Mouse (Mus musculus): ENCODE results near the gene Clpsl2. TPM values are rescaled to one million over a fixed set of nuclear protein-coding genes. Genes with fewer than 3 reads are reported as not detected.

The Clpsl2 gene
- polyA plus RNA-seq (2014; fragmentation: Nextera tagmentation; extraction: Ambion mirVana), result not detected in 2 replicates

GRCm38 (mm10) chr17:28549111-28549510 is at the start of gene Clpsl2:
Clpsl2 (plus strand) TSS chr17:28549411.
- DNase-seq (ENCODE audit: low spot score) (no peak), ATAC-seq (replicated peaks; ENCODE audit: low FRiP score) (no peak)
- Histone ChIP-seq H3K27ac (ENCODE audit: low read depth, low read length) (no peak within 1 kb of the TSS), H3K4me2 (ENCODE audit: low read depth, low read length, severe bottlenecking) (no peak within 1 kb of the TSS), H3K4me1 (replicated peaks; ENCODE audit: control insufficient read depth, insufficient read depth, low read length) (peaks cover 3% of the 10 kb centered on the region; the same call in 1 of the 2 replicates), H3K36me3 (ENCODE audit: control insufficient read depth, insufficient read depth, low read length) (no peaks in the 10 kb centered on the region), H3K27me3 (ENCODE audit: control insufficient read depth, insufficient read depth, low read length) (no peaks in the 10 kb centered on the region), H3K9ac (ENCODE audit: low read length) (no peak within 1 kb of the TSS), H3K4me3 (ENCODE audit: low read depth, low read length) (no peak within 1 kb of the TSS), H3K9me3 (ENCODE audit: control insufficient read depth, low read length) (no peaks in the 10 kb centered on the region)
- WGBS, result 79% methylated on average over 14 of the region's 14 CpGs

DNA sequence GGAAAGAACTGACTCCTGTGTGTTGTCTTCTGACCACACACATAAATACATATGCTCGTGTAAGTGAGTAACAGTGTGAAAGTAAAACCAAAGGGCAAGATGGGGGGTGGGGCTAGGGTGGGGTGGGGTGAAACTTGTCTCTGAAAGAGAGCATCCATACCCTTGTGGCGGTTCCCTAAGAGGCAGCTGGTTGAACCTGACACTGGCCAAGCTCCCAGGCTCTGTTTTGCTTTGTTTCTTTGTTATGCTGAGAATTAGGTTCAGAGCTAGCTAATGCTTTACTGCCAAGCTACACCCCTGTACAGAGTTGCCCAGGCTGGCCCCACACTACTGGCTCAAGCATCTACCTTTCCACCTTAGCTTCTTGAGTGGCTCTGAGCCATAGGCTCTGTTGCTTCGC is 48.7 kb upstream of the Clpsl2 start:
- H3K27me3 ChIP-seq (ENCODE audit: control insufficient read depth, insufficient read depth, low read length), result no peaks in the 10 kb centered on the region
- no peak overlapping the region for H3K9ac ChIP-seq (ENCODE audit: low read length)
- ATAC-seq (replicated peaks; ENCODE audit: low FRiP score) (no peak), DNase-seq (ENCODE audit: low spot score) (no peak)
- no peaks in the 10 kb centered on the region for H3K4me1 ChIP-seq (replicated peaks; ENCODE audit: control insufficient read depth, insufficient read depth, low read length)
- no peak overlapping the region for H3K4me3 ChIP-seq (ENCODE audit: low read depth, low read length)
- no peaks in the 10 kb centered on the region; the same call in 1 of the 2 replicates for H3K9me3 ChIP-seq (ENCODE audit: control insufficient read depth, low read length)
- H3K27ac ChIP-seq (ENCODE audit: low read depth, low read length), result no peak overlapping the region
- no peak overlapping the region for H3K4me2 ChIP-seq (ENCODE audit: low read depth, low read length, severe bottlenecking)
- 81% methylated on average over 3 of the region's 3 CpGs for WGBS
- H3K36me3 ChIP-seq (ENCODE audit: control insufficient read depth, insufficient read depth, low read length), result no peaks in the 10 kb centered on the region

DNA sequence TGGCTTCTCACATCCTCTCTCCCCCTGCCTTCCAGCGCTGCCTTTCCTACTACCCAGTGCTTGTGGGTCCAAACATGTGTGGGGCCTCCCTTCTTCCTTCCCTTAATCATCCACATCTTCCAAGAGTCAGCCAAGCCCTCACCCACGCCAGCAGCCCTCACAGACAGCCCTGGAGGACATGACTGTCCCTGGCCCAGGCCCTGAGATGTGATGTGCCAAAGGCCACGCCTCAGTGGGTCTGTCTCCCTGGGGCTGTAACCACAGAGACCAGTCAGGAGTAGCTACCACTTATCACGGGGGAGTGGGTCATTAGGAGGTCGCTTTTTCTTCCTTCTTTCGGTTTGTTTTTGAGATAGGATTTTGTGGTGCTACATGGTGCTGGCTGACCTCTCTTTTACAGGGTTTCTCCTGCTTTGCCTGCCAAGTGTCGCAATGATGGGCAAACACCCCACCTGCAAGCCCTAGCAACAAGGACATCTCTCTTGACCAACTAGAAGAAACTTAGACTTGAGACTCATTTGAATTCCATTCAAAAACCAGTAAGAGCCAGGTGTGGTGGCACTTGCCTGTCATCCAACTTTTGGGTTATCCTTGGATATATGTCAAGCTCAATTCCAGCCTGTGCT is 46.9 kb upstream of the Clpsl2 start:
- H3K27me3 ChIP-seq (ENCODE audit: control insufficient read depth, insufficient read depth, low read length), result no peaks in the 10 kb centered on the region
- 82% methylated on average over 7 of the region's 7 CpGs for WGBS
- H3K9ac ChIP-seq (ENCODE audit: low read length), result no peak overlapping the region
- no peak overlapping the region for H3K4me3 ChIP-seq (ENCODE audit: low read depth, low read length)
- no peak overlapping the region for H3K4me2 ChIP-seq (ENCODE audit: low read depth, low read length, severe bottlenecking)
- peaks cover 2% of the 10 kb centered on the region; the same call in 1 of the 2 replicates for H3K4me1 ChIP-seq (replicated peaks; ENCODE audit: control insufficient read depth, insufficient read depth, low read length)
- no peak for DNase-seq (ENCODE audit: low spot score)
- H3K27ac ChIP-seq (ENCODE audit: low read depth, low read length), result no peak overlapping the region
- H3K9me3 ChIP-seq (ENCODE audit: control insufficient read depth, low read length), result no peaks in the 10 kb centered on the region
- ATAC-seq (replicated peaks; ENCODE audit: low FRiP score), result no peak
- no peaks in the 10 kb centered on the region for H3K36me3 ChIP-seq (ENCODE audit: control insufficient read depth, insufficient read depth, low read length)

DNA sequence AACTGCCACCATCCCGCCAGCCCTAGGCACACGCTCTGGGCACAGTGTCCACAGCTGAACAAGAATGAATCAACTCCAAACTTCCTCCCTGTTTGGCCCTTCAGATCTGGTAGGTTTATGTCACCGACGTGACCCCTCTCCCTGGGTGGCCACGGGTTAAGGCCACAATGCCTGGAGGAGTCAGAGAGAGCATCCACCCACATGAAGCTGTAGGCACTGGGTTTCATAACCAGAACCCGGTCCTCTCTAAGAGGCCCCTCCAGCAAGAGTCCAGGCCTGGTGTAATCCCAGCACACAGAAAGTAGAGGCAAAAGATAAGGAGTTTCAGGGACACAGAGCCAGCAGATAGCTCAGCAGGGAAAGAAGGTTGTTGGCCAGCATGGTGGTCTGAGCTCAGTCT is 45.0 kb upstream of the Clpsl2 start:
- peaks cover 2% of the 10 kb centered on the region; the same call in 1 of the 2 replicates for H3K4me1 ChIP-seq (replicated peaks; ENCODE audit: control insufficient read depth, insufficient read depth, low read length)
- DNase-seq (ENCODE audit: low spot score) (no peak), ATAC-seq (replicated peaks; ENCODE audit: low FRiP score) (no peak)
- no peak overlapping the region for H3K9ac ChIP-seq (ENCODE audit: low read length)
- 84% methylated on average over 6 of the region's 6 CpGs for WGBS
- H3K4me3 ChIP-seq (ENCODE audit: low read depth, low read length), result no peak overlapping the region
- H3K9me3 ChIP-seq (ENCODE audit: control insufficient read depth, low read length), result no peaks in the 10 kb centered on the region
- no peaks in the 10 kb centered on the region for H3K36me3 ChIP-seq (ENCODE audit: control insufficient read depth, insufficient read depth, low read length)
- no peaks in the 10 kb centered on the region for H3K27me3 ChIP-seq (ENCODE audit: control insufficient read depth, insufficient read depth, low read length)
- no peak overlapping the region for H3K27ac ChIP-seq (ENCODE audit: low read depth, low read length)
- H3K4me2 ChIP-seq (ENCODE audit: low read depth, low read length, severe bottlenecking), result no peak overlapping the region

DNA sequence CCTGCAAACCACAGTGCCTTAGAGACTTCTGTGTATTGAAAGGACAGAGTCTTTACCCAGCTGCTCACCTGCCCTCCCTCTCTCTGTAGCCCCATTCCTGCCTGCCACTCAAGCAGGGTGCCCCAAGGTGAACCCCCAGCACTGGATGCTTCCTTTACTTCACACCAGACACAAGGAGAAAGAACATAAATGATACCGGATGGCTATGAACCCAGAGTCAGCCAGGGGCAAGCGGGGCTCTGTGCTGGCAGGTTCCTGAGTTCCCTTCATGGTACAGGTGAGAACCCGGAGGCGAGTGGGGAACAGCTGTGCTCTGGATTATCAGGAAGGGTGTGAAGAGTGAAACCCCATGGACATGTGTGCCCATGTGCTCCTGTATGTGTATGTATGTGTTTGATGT is 43.6 kb upstream of the Clpsl2 start:
- Histone ChIP-seq H3K4me2 (ENCODE audit: low read depth, low read length, severe bottlenecking) (no peak overlapping the region), H3K4me1 (replicated peaks; ENCODE audit: control insufficient read depth, insufficient read depth, low read length) (peaks cover 3% of the 10 kb centered on the region), H3K9me3 (ENCODE audit: control insufficient read depth, low read length) (no peaks in the 10 kb centered on the region), H3K27me3 (ENCODE audit: control insufficient read depth, insufficient read depth, low read length) (no peaks in the 10 kb centered on the region), H3K4me3 (ENCODE audit: low read depth, low read length) (no peak overlapping the region), H3K36me3 (ENCODE audit: control insufficient read depth, insufficient read depth, low read length) (no peaks in the 10 kb centered on the region), H3K9ac (ENCODE audit: low read length) (no peak overlapping the region), H3K27ac (ENCODE audit: low read depth, low read length) (no peak overlapping the region)
- 98% methylated on average over 4 of the region's 4 CpGs for WGBS
- DNase-seq (ENCODE audit: low spot score) (no peak), ATAC-seq (replicated peaks; ENCODE audit: low FRiP score) (no peak)

DNA sequence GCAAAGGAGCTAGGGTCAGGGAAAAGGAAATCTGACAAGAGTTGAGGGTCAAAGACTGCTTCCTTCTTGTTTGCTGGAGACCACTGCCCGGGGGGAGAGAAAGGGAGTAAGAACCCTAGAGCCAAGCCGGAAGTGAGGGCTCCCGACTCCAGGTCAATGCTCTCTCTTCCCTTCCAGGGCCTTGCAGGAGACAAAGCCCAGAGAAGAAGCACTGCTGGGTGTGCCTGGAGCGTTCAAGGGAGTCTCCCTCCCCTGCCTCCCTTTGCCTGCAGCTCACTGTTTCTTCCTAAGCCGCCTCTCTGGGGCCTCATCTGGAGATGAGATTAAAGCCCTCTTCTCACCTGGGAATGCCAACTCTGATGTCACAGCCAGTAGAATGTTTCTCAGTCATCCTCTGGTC is 42.3 kb upstream of the Clpsl2 start:
- WGBS, result 26% methylated on average over 5 of the region's 5 CpGs
- no peak for DNase-seq (ENCODE audit: low spot score)
- H3K9me3 ChIP-seq (ENCODE audit: control insufficient read depth, low read length), result no peaks in the 10 kb centered on the region
- no peak for ATAC-seq (replicated peaks; ENCODE audit: low FRiP score)
- H3K4me1 ChIP-seq (replicated peaks; ENCODE audit: control insufficient read depth, insufficient read depth, low read length), result peaks cover 12% of the 10 kb centered on the region
- H3K4me2 ChIP-seq (ENCODE audit: low read depth, low read length, severe bottlenecking), result no peak overlapping the region
- H3K36me3 ChIP-seq (ENCODE audit: control insufficient read depth, insufficient read depth, low read length), result no peaks in the 10 kb centered on the region
- H3K27me3 ChIP-seq (ENCODE audit: control insufficient read depth, insufficient read depth, low read length), result 0 out of 2 replicates have a peak, but pooled peaks cover 2% of the 10 kb centered on the region
- no peak overlapping the region for H3K9ac ChIP-seq (ENCODE audit: low read length)
- no peak overlapping the region for H3K27ac ChIP-seq (ENCODE audit: low read depth, low read length)
- H3K4me3 ChIP-seq (ENCODE audit: low read depth, low read length), result no peak overlapping the region

GRCm38 (mm10) chr17:28507496-28507895 is 41.7 kb upstream of the Clpsl2 start:
- WGBS, result 25% methylated on average over 5 of the region's 5 CpGs
- Histone ChIP-seq H3K4me1 (replicated peaks; ENCODE audit: control insufficient read depth, insufficient read depth, low read length) (peaks cover 12% of the 10 kb centered on the region), H3K9me3 (ENCODE audit: control insufficient read depth, low read length) (no peaks in the 10 kb centered on the region), H3K4me2 (ENCODE audit: low read depth, low read length, severe bottlenecking) (no peak overlapping the region), H3K4me3 (ENCODE audit: low read depth, low read length) (no peak overlapping the region), H3K27me3 (ENCODE audit: control insufficient read depth, insufficient read depth, low read length) (0 out of 2 replicates have a peak, but pooled peaks cover 2% of the 10 kb centered on the region), H3K36me3 (ENCODE audit: control insufficient read depth, insufficient read depth, low read length) (no peaks in the 10 kb centered on the region), H3K9ac (ENCODE audit: low read length) (0 out of 2 replicates have a peak overlapping the region, but pooled peaks have one; percentile 3), H3K27ac (ENCODE audit: low read depth, low read length) (no peak overlapping the region)
- ATAC-seq (replicated peaks; ENCODE audit: low FRiP score) (no peak), DNase-seq (ENCODE audit: low spot score) (no peak)

- Histone ChIP-seq H3K27ac (ENCODE audit: low read depth, low read length) (no peak overlapping the region), H3K27me3 (ENCODE audit: control insufficient read depth, insufficient read depth, low read length) (0 out of 2 replicates have a peak, but pooled peaks cover 2% of the 10 kb centered on the region), H3K9me3 (ENCODE audit: control insufficient read depth, low read length) (no peaks in the 10 kb centered on the region), H3K4me1 (replicated peaks; ENCODE audit: control insufficient read depth, insufficient read depth, low read length) (peaks cover 12% of the 10 kb centered on the region), H3K4me3 (ENCODE audit: low read depth, low read length) (no peak overlapping the region), H3K9ac (ENCODE audit: low read length) (peak overlapping the region; percentile 21), H3K4me2 (ENCODE audit: low read depth, low read length, severe bottlenecking) (peak overlapping the region; percentile 29; the same call in 1 of the 2 replicates), H3K36me3 (ENCODE audit: control insufficient read depth, insufficient read depth, low read length) (no peaks in the 10 kb centered on the region)
- DNase-seq (ENCODE audit: low spot score), result no peak
- WGBS, result 7% methylated on average over 28 of the region's 28 CpGs
- ATAC-seq (replicated peaks; ENCODE audit: low FRiP score), result no peak
Observed at GRCm38 (mm10) chr17:28510445-28511342, 38.5 kb upstream of the Clpsl2 start.

All from forebrain, embryonic 11.5 days (tissue).